Mouse (Mus musculus) erythroblast, adult 5-6 weeks (primary cell): Measurements from ENCODE around the gene Nfia. TPM values are rescaled to one million over a fixed set of nuclear protein-coding genes. Genes with fewer than 3 reads are reported as not detected.

Experiments
- ATAC-seq: replicated peaks from 2 replicates; pipeline ENCODE4 v1.8.0; 2016; ENCODE audit warnings: moderate number of reproducible peaks, mild to moderate bottlenecking, moderate TSS enrichment, inconsistent platforms; ENCODE audit not compliant: poor library complexity, low FRiP score, severe bottlenecking
- total RNA-seq, 2 experiments: library from RNA; stranded (forward) in 1 of 2; stranded (reverse) in 1 of 2; fragments of 150-400 nt in 1 of 2; fragments of 200-764, 138-1000 nt in 1 of 2; gene quantifications; 2 replicates each; pipeline versions ENCODE4 v1.2.3 to v1.2.4; 2015 to 2017; ENCODE audit warnings: low replicate concordance in 2 of 2

Gene Nfia
- total RNA-seq, 2 experiments from 2014 or later, result 4.7 to 21.3 TPM

DNA sequence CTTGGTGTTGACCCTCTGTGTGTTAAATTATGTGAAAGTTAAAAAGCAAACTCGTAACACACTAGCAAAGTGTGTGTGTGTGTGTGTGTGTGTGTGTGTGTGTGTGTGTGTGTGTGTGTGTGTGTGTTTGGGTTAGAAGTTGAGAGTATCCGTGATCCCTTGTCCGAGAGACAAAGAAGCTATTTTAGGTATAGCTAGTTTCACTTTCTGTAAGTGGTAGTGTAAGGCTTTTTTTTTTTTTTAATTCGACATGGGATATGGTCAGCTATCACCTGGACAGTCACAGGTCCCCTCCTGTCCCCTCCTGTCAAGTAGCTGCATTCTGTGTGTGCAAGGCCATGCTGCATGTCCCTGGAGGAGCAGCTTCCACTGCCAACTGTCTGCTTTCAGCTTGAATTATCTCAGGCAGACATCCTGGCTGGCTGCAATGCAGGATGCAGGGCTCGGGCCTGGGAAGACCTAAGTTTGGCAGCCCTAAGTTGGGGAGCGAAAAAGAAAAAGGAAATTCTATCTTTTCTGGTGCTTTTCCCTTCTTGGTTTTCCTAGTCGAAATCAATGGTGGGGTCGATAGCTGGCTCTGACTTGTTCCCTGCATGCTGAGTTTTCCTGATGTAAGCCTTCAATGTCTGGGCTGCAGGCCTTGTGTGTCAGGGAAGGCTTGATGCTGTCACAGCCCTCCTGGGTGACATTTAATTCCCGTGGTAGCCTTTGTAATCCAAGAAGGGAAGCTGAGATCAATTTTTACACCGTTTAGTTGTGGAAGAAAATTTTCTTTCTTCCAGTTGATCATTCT lies 147.9 kb downstream of the Nfia start:
- peak; percentile 55 for ATAC-seq

GRCm38 (mm10) chr4:97921682-97922081 lies 149.1 kb downstream of the Nfia start:
- no peak for ATAC-seq

DNA sequence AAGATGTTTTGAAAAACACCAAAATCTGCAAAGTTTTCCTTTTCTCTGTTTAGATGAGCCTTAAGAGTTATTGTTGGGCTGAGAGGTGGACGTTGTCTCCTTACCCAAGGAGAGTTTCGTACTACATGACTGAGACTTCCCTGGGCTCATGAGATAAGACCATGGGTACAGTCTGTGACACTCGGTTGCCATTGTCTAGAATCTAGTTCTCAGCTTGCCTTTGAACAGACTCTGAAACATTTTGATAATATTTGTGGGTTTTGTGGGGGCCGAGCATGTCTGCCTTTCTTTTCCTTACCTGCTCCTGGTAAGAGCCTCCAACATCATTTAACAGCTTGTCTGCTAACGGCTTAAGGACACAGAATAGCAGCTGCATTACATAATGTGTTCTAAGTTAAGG lies 150.7 kb downstream of the Nfia start:
- peak; percentile 60 for ATAC-seq

DNA sequence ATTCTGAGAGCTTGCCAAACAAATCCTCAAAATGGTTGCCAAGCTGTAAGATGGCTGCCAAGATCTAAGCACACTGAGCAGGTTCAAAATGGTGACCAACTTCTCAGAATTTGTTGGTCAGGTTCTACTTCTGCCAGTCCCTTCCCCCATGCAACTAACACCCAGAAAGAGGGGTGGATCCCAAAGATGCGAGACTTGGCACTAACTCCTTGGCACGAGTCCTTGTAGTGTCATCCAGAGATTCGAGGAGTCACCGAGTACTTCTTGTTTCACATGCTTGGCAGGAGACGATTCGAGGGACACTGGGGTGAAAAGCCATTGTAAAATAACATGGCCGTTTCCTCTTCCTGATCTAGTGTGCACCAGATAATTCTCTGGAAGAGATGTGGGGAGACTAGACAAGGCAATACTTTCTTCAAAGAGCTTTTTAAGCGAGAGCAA lies 151.4 kb downstream of the Nfia start:
- ATAC-seq, result peak; percentile 81

GRCm38 (mm10) chr4:97924414-97924813 lies 151.9 kb downstream of the Nfia start:
- ATAC-seq, result no peak

GRCm38 (mm10) chr4:97924855-97925254 lies 152.3 kb downstream of the Nfia start:
- no peak for ATAC-seq

DNA sequence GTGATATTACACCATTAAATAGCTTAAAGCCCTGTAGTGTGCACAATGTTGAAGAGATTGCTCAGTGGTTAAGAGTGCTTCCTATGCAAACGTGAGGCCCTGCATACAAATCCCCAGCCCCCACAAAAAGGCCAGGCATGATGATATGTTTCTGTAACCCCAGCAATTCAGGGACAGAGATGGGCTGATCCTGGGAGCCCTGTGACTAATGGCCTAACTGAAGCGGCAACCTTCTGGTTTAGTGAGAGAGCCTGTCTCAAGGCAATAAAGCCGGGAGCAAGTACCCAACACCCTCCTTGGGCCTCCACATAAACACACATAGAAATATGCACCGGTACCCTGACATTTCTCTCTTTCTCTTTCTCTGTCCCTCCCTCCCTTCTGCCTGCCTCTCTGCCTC lies 153.1 kb downstream of the Nfia start:
- no peak for ATAC-seq

- no peak for ATAC-seq
These were observed 154.2 kb downstream of the Nfia start for GRCm38 (mm10) chr4:97926607-97927308.

GRCm38 (mm10) chr4:97927309-97927656 lies 154.7 kb downstream of the Nfia start:
- no peak for ATAC-seq

DNA sequence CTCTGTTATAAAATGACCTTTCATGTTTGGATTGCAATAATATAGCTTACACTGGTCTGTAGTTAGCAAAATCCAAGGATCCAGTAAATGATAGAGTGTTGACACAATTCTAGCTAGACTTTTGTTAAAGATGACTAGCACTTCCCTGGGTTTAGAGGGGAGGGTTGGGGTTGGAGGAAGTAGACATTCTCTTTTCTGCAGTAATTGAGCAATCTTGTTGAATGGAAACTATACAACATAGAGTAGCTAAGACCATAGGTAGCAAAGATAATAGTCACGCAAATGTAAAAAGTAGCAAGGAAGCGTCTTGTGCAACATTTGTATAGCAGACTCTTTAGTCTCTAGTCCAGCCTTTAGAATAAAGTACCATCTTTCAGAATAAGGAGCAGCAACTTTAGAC lies 163.8 kb downstream of the Nfia start:
- no peak for ATAC-seq

- no peak for ATAC-seq
These were observed 164.4 kb downstream of the Nfia start for GRCm38 (mm10) chr4:97936912-97937311.

GRCm38 (mm10) chr4:97939492-97939891 lies 167.0 kb downstream of the Nfia start:
- ATAC-seq, result no peak

GRCm38 (mm10) chr4:97939920-97940520 lies 167.5 kb downstream of the Nfia start:
- no peak for ATAC-seq

- ATAC-seq, result no peak
These were observed 169.1 kb downstream of the Nfia start for GRCm38 (mm10) chr4:97941616-97942015.

- no peak for ATAC-seq
These were observed 171.8 kb downstream of the Nfia start for GRCm38 (mm10) chr4:97944309-97944708.

DNA sequence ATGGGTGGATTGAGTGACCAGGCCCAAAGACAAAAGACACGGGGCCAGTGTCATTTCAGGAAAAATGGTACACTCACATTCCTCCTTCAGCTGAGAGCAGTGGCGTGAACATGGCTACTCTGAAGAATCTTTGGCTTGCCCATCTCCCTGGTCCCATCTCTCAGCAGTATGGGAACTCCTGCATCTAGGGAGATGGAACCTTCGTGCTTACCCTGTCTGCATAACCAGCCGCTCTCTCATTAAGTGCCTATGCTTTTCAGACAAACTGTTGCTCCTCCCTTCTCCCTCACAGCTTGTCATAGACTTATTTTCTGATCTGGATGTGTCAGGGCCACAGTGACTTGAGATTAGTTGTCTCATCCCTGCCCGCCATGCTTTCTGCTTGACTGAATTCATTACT lies 174.9 kb downstream of the Nfia start:
- no peak for ATAC-seq

GRCm38 (mm10) chr4:97948250-97948649 lies 175.7 kb downstream of the Nfia start:
- ATAC-seq, result no peak

DNA sequence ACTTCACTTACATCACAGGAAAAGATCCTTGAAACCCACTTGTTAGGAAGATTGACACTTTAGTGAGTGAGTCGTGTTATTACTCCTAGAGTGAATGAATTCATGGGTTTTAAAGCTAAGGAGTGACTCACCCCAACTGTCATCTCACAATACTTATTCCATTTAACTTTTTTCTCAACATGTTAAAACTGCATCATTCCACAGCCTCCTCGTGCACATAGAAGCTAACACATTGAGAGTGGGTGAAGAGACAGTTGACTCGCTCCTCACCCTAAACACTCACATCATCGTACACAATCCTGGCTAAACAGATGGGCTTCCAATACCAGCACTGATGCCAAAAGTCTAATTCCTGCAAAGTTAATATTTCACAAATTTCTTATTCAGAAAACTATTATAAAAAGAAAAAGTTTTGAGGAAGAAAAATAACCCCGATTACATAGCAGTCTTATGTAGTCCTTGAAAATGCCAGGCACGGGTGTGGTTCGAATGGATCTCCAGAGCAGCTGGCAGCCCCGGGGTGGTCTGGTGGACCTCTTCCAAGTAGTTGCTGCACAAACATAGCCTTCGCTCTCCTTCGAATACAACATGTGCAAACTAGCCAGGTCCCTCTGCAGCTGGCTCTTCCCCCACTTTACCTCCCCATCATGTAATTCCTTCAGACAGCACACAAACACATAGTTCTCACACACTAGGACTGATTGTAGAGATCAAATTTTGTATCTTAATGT lies 178.0 kb downstream of the Nfia start:
- no peak for ATAC-seq

- ATAC-seq, result no peak
These were observed 181.4 kb downstream of the Nfia start for GRCm38 (mm10) chr4:97953886-97954285.

DNA sequence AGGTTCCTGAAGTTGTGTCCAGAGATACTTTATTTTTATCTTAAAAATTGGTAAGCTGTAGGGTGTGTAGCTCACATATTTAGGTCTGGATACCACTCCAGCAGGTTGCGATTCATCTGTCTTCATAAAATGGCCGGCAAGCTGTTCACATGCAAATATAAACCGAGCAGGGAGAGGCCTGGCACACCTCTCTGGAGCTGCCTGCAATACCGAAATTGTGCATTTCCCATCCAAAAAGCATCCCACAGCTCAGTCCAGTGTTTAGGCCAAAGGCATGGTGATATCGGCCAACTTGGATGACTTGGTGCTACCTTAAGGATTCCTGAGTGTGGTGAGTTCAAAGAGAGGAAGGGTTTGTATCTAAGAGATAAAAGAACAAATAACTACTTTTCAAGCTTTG lies 185.6 kb downstream of the Nfia start:
- no peak for ATAC-seq
